Mouse (Mus musculus) CH12.LX (cell line): Measurements from ENCODE around the gene Marveld2. TPM values are rescaled to one million over a fixed set of nuclear protein-coding genes. Genes with fewer than 3 reads are reported as not detected.
A peak's percentile ranks its signal among the peaks of the same experiment; 100 is the strongest.

Source experiments
- DNase-seq: peaks from one replicate; pipeline ENCODE4 v3.0.0-alpha.2; 2013; ENCODE audit errors: extremely low read depth
- H3K27ac ChIP-seq: 2 replicates; pipeline ENCODE4 v1.5.1; 2012; ENCODE audit warnings: low read depth, mild to moderate bottlenecking, control low read depth, moderate library complexity; ENCODE audit not compliant: insufficient read depth
- H3K27me3 ChIP-seq: replicated peaks from 2 replicates; pipeline ENCODE3; 2012; ENCODE audit warnings: inconsistent platforms
- H3K36me3 ChIP-seq, 2 experiments: replicated peaks in 1 of 2; 2 replicates each; pipeline versions ENCODE3 to v1.6.1; 2012; ENCODE audit warnings: inconsistent platforms in 1 of 2, low read length in 1 of 2, mild to moderate bottlenecking in 1 of 2, mixed read lengths in 1 of 2, moderate library complexity in 1 of 2; ENCODE audit not compliant: control insufficient read depth in 1 of 2, insufficient read depth in 1 of 2
- H3K4me1 ChIP-seq, 2 experiments: 2 replicates each; pipeline ENCODE4 v1.6.1; 2012; ENCODE audit warnings: inconsistent platforms in 1 of 2, moderate library complexity in 1 of 2; ENCODE audit not compliant: insufficient read depth in 2 of 2, control insufficient read depth in 1 of 2
- H3K4me2 ChIP-seq: 2 replicates; pipeline ENCODE4 v1.6.1; 2012; ENCODE audit warnings: low read depth, mild to moderate bottlenecking, control low read depth; ENCODE audit not compliant: poor library complexity, insufficient read depth, severe bottlenecking
- H3K4me3 ChIP-seq, 3 experiments: fragments of 150-350 bp in 1 of 3; sonication (generic) in 1 of 3; replicated peaks in 1 of 3; 2 replicates each; pipeline versions ENCODE3 to v1.5.1; 2011 to 2012; ENCODE audit warnings: low read depth in 2 of 3, low read length in 2 of 3, mild to moderate bottlenecking in 2 of 3, moderate library complexity in 2 of 3, control low read depth in 1 of 3, improper control_type of control experiment in 1 of 3, inconsistent platforms in 1 of 3, mixed read lengths in 1 of 3; ENCODE audit not compliant: poor library complexity in 1 of 3
- H3K79me2 ChIP-seq: replicated peaks from 2 replicates; pipeline ENCODE4 v1.6.1; 2012; ENCODE audit warnings: mild to moderate bottlenecking, moderate library complexity; ENCODE audit not compliant: control insufficient read depth, poor library complexity, insufficient read depth, severe bottlenecking; ENCODE audit errors: extremely low read depth
- H3K9ac ChIP-seq: 2 replicates; pipeline ENCODE4 v1.6.1; 2012; ENCODE audit warnings: low read depth, mild to moderate bottlenecking, control low read depth, moderate library complexity; ENCODE audit not compliant: insufficient read depth
- H3K9me3 ChIP-seq: replicated peaks from 2 replicates; pipeline ENCODE3; 2012; ENCODE audit warnings: low read length, inconsistent platforms, mixed read lengths
- BHLHE40 ChIP-seq: IDR thresholded peaks from 2 replicates; pipeline ENCODE4 v1.6.1; 2011; ENCODE audit warnings: mild to moderate bottlenecking, low read depth, low read length, improper control_type of control experiment
- CTCF ChIP-seq, 2 experiments: IDR thresholded peaks in 1 of 2; conservative IDR thresholded peaks in 1 of 2; 2 replicates each; pipeline ENCODE4 v1.5.1; 2011 to 2012; ENCODE audit warnings: low read depth in 2 of 2, low read length in 2 of 2, improper control_type of control experiment in 1 of 2, inconsistent platforms in 1 of 2, mild to moderate bottlenecking in 1 of 2, moderate library complexity in 1 of 2
- E2F4 ChIP-seq: IDR thresholded peaks from 2 replicates; pipeline ENCODE4 v1.6.1; 2011; ENCODE audit warnings: low read depth, low read length, improper control_type of control experiment; ENCODE audit not compliant: insufficient replicate concordance
- ELF1 ChIP-seq: IDR thresholded peaks from 2 replicates; pipeline ENCODE4 v1.6.1; 2014; ENCODE audit warnings: low read depth, mild to moderate bottlenecking, inconsistent platforms, low read length, improper control_type of control experiment
- EP300 ChIP-seq: IDR thresholded peaks from 2 replicates; pipeline ENCODE4 v1.6.1; 2011; ENCODE audit warnings: low read length, improper control_type of control experiment
- ETS1 ChIP-seq: conservative IDR thresholded peaks from 2 replicates; pipeline ENCODE4 v1.6.1; 2012; ENCODE audit warnings: low read depth, mild to moderate bottlenecking, inconsistent platforms, low read length, improper control_type of control experiment, moderate library complexity
- HCFC1 ChIP-seq: IDR thresholded peaks from 2 replicates; pipeline ENCODE4 v1.6.1; 2012; ENCODE audit warnings: low read depth, mild to moderate bottlenecking, inconsistent platforms, low read length, improper control_type of control experiment
- JUN ChIP-seq: IDR thresholded peaks from 2 replicates; pipeline ENCODE4 v1.6.1; 2011; ENCODE audit warnings: low read depth, mild to moderate bottlenecking, low read length, improper control_type of control experiment, moderate library complexity; ENCODE audit not compliant: insufficient read depth
- JUND ChIP-seq: conservative IDR thresholded peaks from 2 replicates; pipeline ENCODE4 v1.6.1; 2011; ENCODE audit warnings: low read depth, low read length, improper control_type of control experiment
- MAFK ChIP-seq: IDR thresholded peaks from 2 replicates; pipeline ENCODE4 v1.6.1; 2011; ENCODE audit warnings: low read length, improper control_type of control experiment; ENCODE audit not compliant: insufficient replicate concordance
- MAZ ChIP-seq: IDR thresholded peaks from 2 replicates; pipeline ENCODE4 v1.6.1; 2012; ENCODE audit warnings: low read depth, mild to moderate bottlenecking, inconsistent platforms, low read length, improper control_type of control experiment, moderate library complexity
- MYC ChIP-seq: IDR thresholded peaks from 2 replicates; pipeline ENCODE4 v1.6.1; 2011; ENCODE audit warnings: low read depth, mild to moderate bottlenecking, improper control_type of control experiment, low read length
- NRF1 ChIP-seq: IDR thresholded peaks from 2 replicates; pipeline ENCODE4 v1.6.1; 2014; ENCODE audit warnings: low read depth, mild to moderate bottlenecking, inconsistent platforms, low read length, improper control_type of control experiment, moderate library complexity
- PAX5 ChIP-seq: IDR thresholded peaks from 2 replicates; pipeline ENCODE4 v1.6.1; 2012; ENCODE audit warnings: low read length, inconsistent platforms, mixed read lengths
- RCOR1 ChIP-seq: conservative IDR thresholded peaks from 2 replicates; pipeline ENCODE4 v1.6.1; 2012; ENCODE audit warnings: low read depth, mild to moderate bottlenecking, inconsistent platforms, low read length, improper control_type of control experiment
- SIN3A ChIP-seq: IDR thresholded peaks from 2 replicates; pipeline ENCODE4 v1.6.1; 2012; ENCODE audit warnings: low read length, improper control_type of control experiment, inconsistent platforms
- TBP ChIP-seq: conservative IDR thresholded peaks from 2 replicates; pipeline ENCODE4 v1.6.1; 2011; ENCODE audit warnings: low read depth, low read length, improper control_type of control experiment
- USF1 ChIP-seq: IDR thresholded peaks from 2 replicates; pipeline ENCODE4 v1.6.1; 2014; ENCODE audit warnings: low read depth, mild to moderate bottlenecking, inconsistent platforms, low read length, improper control_type of control experiment
- ZC3H11A ChIP-seq: IDR thresholded peaks from 2 replicates; pipeline ENCODE4 v1.6.1; 2012; ENCODE audit warnings: low read depth, mild to moderate bottlenecking, inconsistent platforms, low read length, improper control_type of control experiment
- ZKSCAN1 ChIP-seq: IDR thresholded peaks from 2 replicates; pipeline ENCODE4 v1.6.1; 2012; ENCODE audit warnings: low read depth, inconsistent platforms, low read length, improper control_type of control experiment, borderline replicate concordance
- ZMIZ1 ChIP-seq: IDR thresholded peaks from 2 replicates; pipeline ENCODE4 v1.6.1; 2012; ENCODE audit warnings: low read depth, mild to moderate bottlenecking, inconsistent platforms, low read length, improper control_type of control experiment
- ZNF384 ChIP-seq: IDR thresholded peaks from 2 replicates; pipeline ENCODE4 v1.6.1; 2012; ENCODE audit warnings: low read depth, low read length, improper control_type of control experiment, inconsistent platforms
- dilution Hi-C: fragments of 300-500 bp; cut with MboI; formaldehyde crosslinking; loops from 2 replicates; pipeline ENCODE4 v1.14.3; 2020; ENCODE audit warnings: low sequenced_read_pairs; ENCODE audit not compliant: extremely low pct_unique_long_range_greater_than_20kb, extremely low pct_ligation_motif_present
- in situ Hi-C: fragments of 300-500 bp; cut with MboI; formaldehyde crosslinking; loops from 3 replicates; pipeline ENCODE4 v1.14.3; 2019; ENCODE audit warnings: low sequenced_read_pairs, low pct_ligation_motif_present, low pct_unique_long_range_greater_than_20kb, mixed read lengths
- polyA plus RNA-seq: library from polyadenylated mRNA; unstranded; fragments of >175 nt; gene quantifications from 2 replicates; pipeline ENCODE4 v1.2.1, GENCODE M21; 2012; ENCODE audit warnings: low read depth; ENCODE audit not compliant: insufficient read length
- total RNA-seq, 2 experiments: library from RNA; depleted of rRNA; stranded (reverse); fragments of 300-350 nt in 1 of 2; fragments of >200 nt in 1 of 2; gene quantifications; 2 replicates each; pipeline ENCODE4 v1.2.3; 2012 to 2014

Marveld2 gene
- total and polyA plus RNA-seq, 3 experiments = 0.13 to 1.9 (median 0.27) TPM

DNA sequence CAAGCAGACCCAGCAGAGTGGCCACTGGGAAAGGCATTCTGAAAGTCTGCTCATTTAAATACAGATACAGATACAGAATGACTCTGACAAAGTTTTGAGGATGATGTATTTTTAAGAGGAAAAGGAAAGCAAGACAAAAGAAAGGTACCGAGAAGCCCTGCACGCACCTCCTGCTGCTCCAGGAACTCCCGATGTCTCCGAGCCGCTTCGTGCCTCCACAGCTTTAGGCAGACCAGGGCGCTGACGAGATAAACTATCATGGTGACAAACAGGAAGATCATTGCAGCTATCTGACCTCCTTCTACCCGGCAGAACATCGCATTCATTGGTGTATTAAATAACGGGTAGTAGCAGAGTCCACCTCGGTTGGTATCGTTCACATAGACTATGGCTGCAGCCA, 5.5 kb downstream of the Marveld2 start:
- Histone ChIP-seq H3K4me2 (no peak overlapping the region), H3K79me2 (no peaks in the 10 kb centered on the region), H3K27me3 (no peaks in the 10 kb centered on the region), H3K36me3 (peaks cover 9 to 14% of the 10 kb centered on the region in 2 experiments), H3K9me3 (peaks cover 5% of the 10 kb centered on the region), H3K4me3 (no peak overlapping the region), H3K27ac (no peak overlapping the region), H3K9ac (no peak overlapping the region), H3K4me1 (no peaks in the 10 kb centered on the region)
- dilution Hi-C loops = no loop called here
- no peak for DNase-seq
- in situ Hi-C loops = no loop called here
- TF ChIP-seq ZNF384 = no peak
- no peak for TF ChIP-seq PAX5
- TF ChIP-seq JUND = no peak
- no peak for TF ChIP-seq MYC
- no peak for TF ChIP-seq BHLHE40
- no peak for TF ChIP-seq JUN
- TF ChIP-seq MAFK = no peak
- no peak for TF ChIP-seq ZKSCAN1
- TF ChIP-seq USF1 = no peak
- TF ChIP-seq E2F4 = no peak
- no peak for TF ChIP-seq CTCF (conservative IDR thresholded peaks at IDR 0.05 in 1 of 2, IDR thresholded peaks at IDR 0.05 in 1 of 2; ENCODE audit: low read depth in 2 of 2, low read length in 2 of 2)
- TF ChIP-seq ZMIZ1 = no peak
- TF ChIP-seq MAZ = no peak
- TF ChIP-seq ELF1 = no peak
- no peak for TF ChIP-seq EP300
- TF ChIP-seq NRF1 = no peak
- no peak for TF ChIP-seq HCFC1
- TF ChIP-seq ZC3H11A = no peak
- no peak for TF ChIP-seq SIN3A

DNA sequence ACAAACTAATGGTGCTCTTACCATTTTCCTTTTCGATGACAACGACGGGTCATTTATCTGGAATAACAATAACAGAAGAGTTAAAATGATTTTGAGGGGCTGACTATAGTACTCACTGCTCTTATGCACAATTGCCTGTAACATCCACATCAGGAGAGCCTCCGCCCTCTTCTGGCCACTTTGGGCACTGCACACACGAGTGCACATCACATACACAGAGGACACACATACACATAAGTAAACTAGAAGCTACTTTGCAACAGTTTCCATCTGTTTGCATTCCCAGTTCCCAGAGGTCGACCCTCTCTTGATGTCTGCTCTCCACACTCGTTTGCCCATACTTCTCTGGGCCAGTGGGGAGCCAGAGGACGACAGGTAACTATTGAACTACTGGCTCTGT, 9.0 kb downstream of the Marveld2 start:
- Histone ChIP-seq H3K9me3 (peaks cover 5% of the 10 kb centered on the region), H3K36me3 (peaks cover 7 to 9% of the 10 kb centered on the region in 2 experiments), H3K9ac (no peak overlapping the region), H3K4me1 (no peaks in the 10 kb centered on the region), H3K27me3 (no peaks in the 10 kb centered on the region), H3K4me3 (no peak overlapping the region), H3K4me2 (no peak overlapping the region), H3K27ac (no peak overlapping the region), H3K79me2 (no peaks in the 10 kb centered on the region)
- DNase-seq = peak; percentile 8
- dilution Hi-C loops (no loop called here), in situ Hi-C loops (no loop called here)
- TF ChIP-seq RCOR1 (no peak), ETS1 (no peak), TBP (no peak), CTCF (conservative IDR thresholded peaks at IDR 0.05 in 1 of 2, IDR thresholded peaks at IDR 0.05 in 1 of 2; ENCODE audit: low read depth in 2 of 2, low read length in 2 of 2) (peak in 1 of 2 experiments; percentile 9; a peak in 1 of 4 replicates), NRF1 (no peak), ZNF384 (no peak)
